Mouse (Mus musculus) heart, postnatal 14 days (tissue): ENCODE results near the gene Prkaa1. TPM values are rescaled to one million over a fixed set of nuclear protein-coding genes. Genes with fewer than 3 reads are reported as not detected.
"Not testable (repeated sequence)": the region's sequence is repeated elsewhere in the genome, so short reads cannot be mapped to it uniquely, and the experiment has no call there.

Experiments used
- DNase-seq, 2 experiments: peaks; one replicate each; pipeline ENCODE4 v3.0.0; 2021 to 2022
- intact Hi-C: fragments of 180-260 bp; cut with DNase I; formaldehyde crosslinking; loops from one replicate; pipeline ENCODE4 v1.15.1; 2025
- total RNA-seq, 2 experiments: library from RNA; stranded (reverse); gene quantifications; 2 replicates each; pipeline ENCODE4 v1.2.3; 2021

Gene Prkaa1
- total RNA-seq, 2 experiments from 2014 or later = 14.0 to 15.7 TPM

- no peak for DNase-seq
- intact Hi-C loops = no loop called here
Measured at GRCm38 (mm10) chr15:5220491-5220890, 76.8 kb downstream of the Prkaa1 start.

- not testable (repeated sequence) for DNase-seq
Measured at GRCm38 (mm10) chr15:5230746-5231145, 87.1 kb downstream of the Prkaa1 start.

More at GRCm38 (mm10) chr15:5230746-5231145, 87.1 kb downstream of the Prkaa1 start:
- intact Hi-C loops = not testable (repeated sequence)

Other genes starting within 250 kb of the Prkaa1 start
- gene Mroh2b, start 245.1 kb upstream of the Prkaa1 start, total RNA-seq = not detected
- gene C7, start 80.1 kb upstream of the Prkaa1 start, total RNA-seq = 1 to 10 TPM in 1 of 2 experiments, under 1 TPM in 1; 0.61 to 1.3 TPM
- 1 to 10 TPM; 5.5 to 5.9 TPM for gene Card6, start 35.3 kb upstream of the Prkaa1 start, total RNA-seq
- gene Rpl37, start 27.2 kb upstream of the Prkaa1 start, total RNA-seq = 100 to 1,000 TPM; 183 to 196 TPM
- 10 to 100 TPM; 30.6 to 33.4 TPM for gene Ttc33, start 41.7 kb downstream of the Prkaa1 start, total RNA-seq
- gene Ptger4, start 100.3 kb downstream of the Prkaa1 start, total RNA-seq = 1 to 10 TPM; 2.8 to 3.0 TPM